Mouse (Mus musculus) spleen, adult 2 months (tissue): ENCODE measurements around the gene Pfas. TPM values are rescaled to one million over a fixed set of nuclear protein-coding genes. Genes with fewer than 3 reads are reported as not detected.
A peak's percentile ranks its signal among the peaks of the same experiment; 100 is the strongest.

Source experiments
- DNase-seq, 2 experiments: peaks; one replicate each; pipeline versions ENCODE4 v3.0.0 to v3.0.0-alpha.2; 2012 to 2021; ENCODE audit warnings: low spot score in 2 of 2, low read depth in 1 of 2
- H3K27ac ChIP-seq: fragments of 200-500 bp; 2 replicates; pipeline ENCODE4 v1.5.1; 2012; ENCODE audit warnings: low read length, inconsistent platforms; ENCODE audit not compliant: insufficient read depth
- H3K27me3 ChIP-seq: fragments of 200-500 bp; 2 replicates; pipeline ENCODE4 v1.6.1; 2012; ENCODE audit warnings: mild to moderate bottlenecking, moderate library complexity, low read length, inconsistent platforms; ENCODE audit not compliant: control insufficient read depth, insufficient read depth
- H3K36me3 ChIP-seq: fragments of 200-500 bp; 2 replicates; pipeline ENCODE4 v1.6.1; 2012; ENCODE audit warnings: mild to moderate bottlenecking, low read length, inconsistent platforms; ENCODE audit not compliant: control insufficient read depth, insufficient read depth
- H3K4me1 ChIP-seq: fragments of 200-500 bp; 2 replicates; pipeline ENCODE4 v1.6.1; 2011; ENCODE audit warnings: inconsistent platforms; ENCODE audit not compliant: control insufficient read depth, insufficient read depth, insufficient read length
- H3K4me3 ChIP-seq: fragments of 200-500 bp; 2 replicates; pipeline ENCODE4 v1.5.1; 2011; ENCODE audit warnings: mild to moderate bottlenecking, inconsistent platforms; ENCODE audit not compliant: insufficient read depth, insufficient read length; ENCODE audit errors: extremely low read depth
- CTCF ChIP-seq: fragments of 200-500 bp; IDR thresholded peaks from 2 replicates; pipeline ENCODE4 v1.5.1; 2011; ENCODE audit warnings: mild to moderate bottlenecking, inconsistent platforms; ENCODE audit not compliant: insufficient read depth, insufficient read length, insufficient replicate concordance; ENCODE audit errors: extremely low read depth
- POLR2A ChIP-seq: fragments of 200-500 bp; IDR thresholded peaks from 2 replicates; pipeline ENCODE4 v1.6.1; 2011; ENCODE audit warnings: low read depth, low read length, inconsistent platforms
- WGBS: fragments of 180-500 bp; shearing (Covaris S2); methylation state at CpG from one replicate; pipeline ENCODE4 v1.1.7; 2018; 5-methylcytosine and 5-hydroxymethylcytosine counted together
- polyA plus RNA-seq: library from polyadenylated mRNA; depleted of rRNA; stranded (reverse); fragments of >200 nt; gene quantifications from 2 replicates; pipeline ENCODE4 v1.2.3, GENCODE M21; 2012

Pfas gene
- polyA plus RNA-seq, 1 experiment = 14.0 TPM

DNA sequence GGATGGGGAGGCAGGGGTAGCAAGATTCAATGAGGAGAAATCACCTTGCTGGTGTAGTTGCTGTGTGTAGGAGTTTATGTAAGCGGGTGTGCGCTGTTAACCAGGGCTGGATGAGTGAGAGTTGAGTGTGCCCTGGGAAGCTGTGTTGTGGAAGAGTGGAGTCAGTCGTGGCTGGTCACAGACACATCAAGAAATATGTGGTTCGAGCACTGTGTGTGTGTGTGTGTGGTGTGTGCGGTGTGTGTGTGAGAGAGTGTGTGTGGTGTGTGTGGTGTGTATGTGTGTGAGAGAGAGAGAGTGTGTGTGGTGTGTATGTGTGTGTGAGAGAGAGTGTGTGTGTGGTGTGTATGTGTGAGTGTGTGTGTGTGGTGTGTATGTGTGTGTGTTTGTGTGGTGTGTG lies 52.8 kb downstream of the Pfas start:
- no peak for DNase-seq
- WGBS = 77% methylated on average over 5 of the region's 5 CpGs
- no peak overlapping the region for H3K4me3 ChIP-seq
- no peaks in the 10 kb centered on the region for H3K36me3 ChIP-seq
- H3K27me3 ChIP-seq = peaks cover 5% of the 10 kb centered on the region; the same call in 1 of the 2 replicates
- peaks cover 4% of the 10 kb centered on the region; the same call in 1 of the 2 replicates for H3K4me1 ChIP-seq
- no peak overlapping the region for H3K27ac ChIP-seq
- no peak for TF ChIP-seq POLR2A
- TF ChIP-seq CTCF = no peak

DNA sequence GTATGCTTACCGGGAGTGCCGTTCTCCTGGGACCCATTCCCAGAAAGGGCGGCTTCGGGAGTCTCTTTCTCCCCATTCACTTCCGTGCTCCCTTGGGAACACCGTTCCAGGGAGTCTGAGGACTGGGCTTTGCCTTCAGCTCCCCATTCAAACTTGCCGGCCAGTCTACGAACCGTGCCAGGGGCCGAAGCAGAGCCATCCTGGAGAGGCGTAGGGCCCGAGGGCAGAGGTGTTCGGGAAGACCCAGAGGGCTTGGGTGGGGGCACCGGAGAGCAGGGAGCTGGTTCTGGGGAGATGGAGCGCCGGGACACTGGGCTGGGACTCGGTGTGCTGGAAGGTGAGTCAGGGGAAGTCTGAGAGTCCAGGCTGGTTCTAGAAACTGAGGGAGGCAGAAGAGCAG lies 53.9 kb downstream of the Pfas start:
- WGBS = 17% methylated on average over 17 of the region's 17 CpGs
- H3K27ac ChIP-seq = no peak overlapping the region
- peak overlapping the region; percentile 6; the same call in 1 of the 2 replicates for H3K4me3 ChIP-seq
- H3K4me1 ChIP-seq = peaks cover 4% of the 10 kb centered on the region; the same call in 1 of the 2 replicates
- no peak for TF ChIP-seq CTCF
- no peak for TF ChIP-seq POLR2A
- peaks cover 5% of the 10 kb centered on the region; the same call in 1 of the 2 replicates for H3K27me3 ChIP-seq
- H3K36me3 ChIP-seq = no peaks in the 10 kb centered on the region
- DNase-seq = no peak

DNA sequence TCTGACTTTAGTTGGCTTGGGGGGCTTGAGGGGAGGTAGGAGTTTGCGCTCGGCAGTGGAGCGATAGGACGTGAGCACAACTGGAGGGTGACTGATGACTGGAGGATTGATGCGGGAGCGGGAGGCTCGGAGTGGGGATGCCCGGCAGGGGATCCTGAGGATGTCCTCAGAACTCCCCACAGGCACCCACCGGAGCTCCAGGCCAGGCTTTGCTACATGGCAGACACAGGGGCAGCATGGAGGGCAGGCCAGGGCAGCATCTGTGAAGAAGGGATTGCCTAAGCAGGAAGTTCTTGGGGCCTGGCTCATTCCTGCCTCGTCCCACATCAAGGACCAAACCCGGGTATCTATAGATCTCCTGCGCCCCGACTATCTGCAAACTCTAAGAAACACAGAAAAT lies 54.4 kb downstream of the Pfas start:
- 67% methylated on average over 13 of the region's 13 CpGs for WGBS
- no peak overlapping the region for H3K4me3 ChIP-seq
- H3K27me3 ChIP-seq = peaks cover 5% of the 10 kb centered on the region; the same call in 1 of the 2 replicates
- TF ChIP-seq POLR2A = no peak
- TF ChIP-seq CTCF = no peak
- H3K36me3 ChIP-seq = no peaks in the 10 kb centered on the region
- peaks cover 4% of the 10 kb centered on the region; the same call in 1 of the 2 replicates for H3K4me1 ChIP-seq
- H3K27ac ChIP-seq = no peak overlapping the region
- no peak for DNase-seq

DNA sequence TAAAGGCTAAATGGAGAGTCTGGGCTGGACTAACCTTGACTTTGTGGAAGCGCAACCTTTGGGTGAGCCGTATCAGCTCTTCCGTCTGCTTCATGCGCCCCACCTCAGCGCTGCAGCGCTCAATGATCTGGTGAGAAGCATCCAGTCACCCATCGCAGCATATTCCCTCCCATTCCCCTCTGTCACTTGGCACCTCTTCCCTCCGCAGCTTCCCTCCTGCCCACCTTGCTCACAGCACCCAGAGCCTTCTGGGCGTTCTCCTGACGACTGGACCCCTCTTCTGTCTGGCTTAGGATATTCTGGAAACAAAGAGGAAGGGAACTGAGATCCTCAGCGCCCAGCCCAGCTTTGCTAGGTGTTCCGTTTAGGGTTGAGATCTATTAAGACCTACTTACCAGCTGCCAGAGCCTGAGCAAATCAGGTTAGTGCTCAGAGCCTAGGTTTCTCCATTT lies 60.7 kb downstream of the Pfas start:
- 75% methylated on average over 12 of the region's 12 CpGs for WGBS
- Histone ChIP-seq H3K36me3 (no peaks in the 10 kb centered on the region), H3K27me3 (no peaks in the 10 kb centered on the region; the same call in 1 of the 2 replicates), H3K27ac (no peak overlapping the region), H3K4me3 (no peak overlapping the region), H3K4me1 (no peaks in the 10 kb centered on the region)
- DNase-seq = no peak
- TF ChIP-seq CTCF (no peak), POLR2A (no peak)

DNA sequence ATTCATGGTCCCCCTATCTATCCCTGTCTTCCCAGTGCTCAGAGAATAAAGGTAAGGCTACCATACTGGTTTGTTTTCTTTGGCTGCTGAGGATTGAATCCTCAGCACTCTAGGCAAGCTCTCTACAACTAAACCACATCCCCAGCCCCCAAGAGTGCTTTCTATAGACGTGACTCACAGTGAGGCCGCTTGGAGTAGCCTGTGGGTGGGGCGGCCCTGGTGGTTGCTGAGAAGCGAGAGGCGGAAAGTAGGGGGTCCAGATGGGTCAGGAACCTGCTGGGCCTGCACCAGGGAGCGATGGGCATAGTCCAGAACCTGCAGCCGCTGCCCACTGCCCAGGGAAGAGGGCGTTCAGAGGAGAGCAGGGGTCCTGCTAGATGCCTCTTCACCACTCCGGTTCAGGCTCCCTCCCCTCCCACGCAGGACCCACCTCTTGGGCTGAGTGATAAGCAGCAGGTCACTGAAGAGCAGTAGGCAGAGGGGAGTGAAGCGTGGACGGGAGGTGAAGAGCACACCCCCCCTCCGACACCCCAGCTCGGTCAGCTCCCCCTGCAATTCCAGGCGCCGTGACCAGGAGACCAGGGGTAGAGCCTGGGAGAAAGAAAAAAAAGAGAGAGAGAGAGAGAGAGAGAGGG lies 61.3 kb downstream of the Pfas start:
- WGBS = 73% methylated on average over 14 of the region's 16 CpGs

DNA sequence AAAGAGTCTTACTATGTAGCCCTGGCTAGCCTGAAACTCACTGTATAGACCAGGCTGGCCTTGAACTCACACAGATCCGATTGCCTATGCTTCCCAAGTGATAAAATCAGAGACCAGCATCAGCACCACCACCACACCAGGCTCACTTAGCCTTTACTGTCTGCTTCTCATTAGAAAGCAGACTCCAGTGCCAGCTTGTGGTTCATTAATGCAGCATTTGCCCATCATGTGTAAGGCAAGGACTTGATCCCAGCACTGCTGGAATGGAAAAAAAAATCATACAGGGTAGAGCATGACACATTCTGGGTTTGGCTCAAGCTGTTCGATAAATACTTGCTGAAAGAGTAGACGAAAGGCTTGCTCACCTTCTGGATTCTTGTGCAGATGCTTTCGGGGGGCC lies 62.3 kb downstream of the Pfas start:
- Histone ChIP-seq H3K4me3 (no peak overlapping the region), H3K27me3 (no peaks in the 10 kb centered on the region), H3K4me1 (no peaks in the 10 kb centered on the region), H3K36me3 (no peaks in the 10 kb centered on the region), H3K27ac (no peak overlapping the region)
- DNase-seq = no peak
- WGBS = 93% methylated on average over 4 of the region's 4 CpGs
- TF ChIP-seq POLR2A = no peak
- no peak for TF ChIP-seq CTCF

More for the DNA sequence above, 61.3 kb downstream of the Pfas start:
- Histone ChIP-seq H3K27ac (no peak overlapping the region), H3K36me3 (no peaks in the 10 kb centered on the region), H3K4me3 (no peak overlapping the region), H3K27me3 (no peaks in the 10 kb centered on the region; the same call in 1 of the 2 replicates), H3K4me1 (no peaks in the 10 kb centered on the region)
- no peak for DNase-seq
- no peak for TF ChIP-seq CTCF
- no peak for TF ChIP-seq POLR2A

DNA sequence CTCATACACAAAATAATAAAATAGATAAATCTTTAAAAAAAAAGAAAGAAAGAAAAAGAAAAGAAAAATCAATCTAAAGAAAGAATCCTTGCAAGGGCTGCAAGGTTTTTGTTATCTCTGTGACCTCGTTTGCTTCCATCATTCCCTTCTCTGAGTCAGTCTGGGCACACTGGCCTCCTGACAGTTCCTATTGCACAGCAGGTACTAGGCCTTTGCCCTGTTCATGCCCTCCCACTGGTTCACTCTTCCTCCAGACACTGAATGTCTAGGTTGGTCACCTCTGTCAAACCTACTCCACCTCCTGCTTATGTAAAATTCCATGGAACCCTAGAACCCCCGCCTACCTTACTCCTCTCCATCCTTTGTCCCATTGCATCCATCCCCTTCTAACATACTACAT lies 63.0 kb downstream of the Pfas start:
- Histone ChIP-seq H3K27me3 (no peaks in the 10 kb centered on the region), H3K27ac (no peak overlapping the region), H3K4me3 (no peak overlapping the region), H3K36me3 (no peaks in the 10 kb centered on the region), H3K4me1 (0 out of 2 replicates have a peak, but pooled peaks cover 1% of the 10 kb centered on the region)
- no peak for TF ChIP-seq POLR2A
- TF ChIP-seq CTCF = no peak
- DNase-seq = no peak
- WGBS = 91% methylated on average over 2 of the region's 2 CpGs
